Mouse (Mus musculus): ENCODE results near the gene Steap2.
A peak's percentile ranks its signal among the peaks of the same experiment; 100 is the strongest.

The Steap2 gene

GRCm38 (mm10) chr5:5664371-5664926, 29.9 kb downstream of the Steap2 start:
- no peak for DNase-seq (ENCODE audit: low read depth)

DNA sequence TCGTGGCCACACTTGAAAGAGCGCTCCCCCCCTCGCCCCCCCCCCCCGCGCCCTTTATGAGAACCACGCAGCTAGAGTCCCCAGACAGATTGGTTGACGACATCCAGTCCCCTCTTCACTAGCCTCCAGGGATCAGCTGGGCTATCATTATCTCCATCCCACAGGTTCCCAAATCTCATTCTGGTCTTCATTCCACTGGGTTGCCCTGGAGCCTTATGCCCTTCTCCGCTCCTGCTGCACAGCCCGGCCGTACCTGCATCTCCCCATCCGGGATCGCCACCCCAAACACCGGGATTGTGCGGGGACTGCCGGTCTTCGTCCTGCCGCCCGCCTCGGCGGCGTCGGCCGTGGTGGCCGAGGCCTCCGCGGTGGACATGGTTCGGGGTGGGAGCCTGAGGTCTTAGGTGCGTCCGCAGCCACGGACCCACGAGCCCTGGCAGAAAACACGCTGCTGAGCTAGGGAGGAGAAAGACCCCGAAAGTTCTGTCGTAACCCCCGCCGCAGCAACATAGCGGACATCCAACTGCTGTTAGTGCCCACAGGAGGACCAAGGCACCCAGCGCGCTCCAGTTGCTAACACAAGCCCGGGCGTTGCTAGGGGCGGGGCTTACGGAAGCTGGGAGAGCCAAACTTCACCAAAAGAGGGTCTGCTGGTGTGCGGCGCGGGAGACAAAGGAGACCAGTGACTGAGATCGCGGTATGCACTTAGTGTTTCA, 30.6 kb downstream of the Steap2 start, which contains the start of gene Cfap69:
Gene Cfap69 (minus strand): TSS at position 585 of the 716 bp plus-strand sequence.
- DNase-seq (ENCODE audit: low read depth), result peak; percentile 1

DNA sequence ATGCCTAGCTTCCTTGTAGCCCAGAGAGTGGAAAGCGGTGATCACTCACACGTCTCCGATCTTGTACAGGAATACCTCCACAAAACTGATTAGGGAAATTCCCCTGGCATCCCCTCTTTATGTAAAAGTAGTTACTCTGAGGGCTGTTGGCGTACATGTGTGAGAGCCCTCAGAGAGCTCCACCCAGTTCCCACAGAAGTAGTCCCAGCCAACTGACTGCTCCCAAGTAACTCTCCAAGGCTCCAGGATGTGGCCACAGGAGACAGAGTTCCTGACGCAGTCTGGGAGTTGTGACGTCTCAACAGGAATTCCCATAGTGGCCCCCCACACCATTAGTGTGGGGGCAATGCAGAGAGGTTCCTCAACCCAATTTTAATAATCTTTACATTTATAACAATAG, 31.3 kb downstream of the Steap2 start:
- no peak for DNase-seq (ENCODE audit: low read depth)

- no peak for DNase-seq (ENCODE audit: low read depth)
Measured at GRCm38 (mm10) chr5:5658680-5659079, 35.7 kb downstream of the Steap2 start.

DNA sequence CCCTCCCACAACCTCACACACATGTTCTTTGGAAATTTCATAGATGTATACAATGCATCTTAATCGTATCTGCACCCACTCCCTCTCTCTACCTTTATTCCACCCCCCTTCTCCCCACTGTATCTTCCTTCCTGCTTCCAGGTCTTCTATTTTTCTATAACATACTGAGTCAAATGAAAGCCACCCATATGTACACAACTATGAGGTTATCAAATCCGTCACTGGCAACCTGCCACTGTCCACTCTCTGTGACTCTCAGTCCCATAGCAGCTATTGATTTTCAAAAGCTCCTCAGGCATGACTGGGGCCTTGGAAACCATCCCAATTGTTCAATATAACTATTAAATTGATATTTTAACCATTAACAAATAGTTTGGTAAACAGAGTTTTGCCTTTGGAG, 36.4 kb downstream of the Steap2 start:
- DNase-seq (ENCODE audit: low read depth), result no peak

GRCm38 (mm10) chr5:5648817-5649569, 45.4 kb downstream of the Steap2 start:
- no peak for DNase-seq (ENCODE audit: low read depth)

DNA sequence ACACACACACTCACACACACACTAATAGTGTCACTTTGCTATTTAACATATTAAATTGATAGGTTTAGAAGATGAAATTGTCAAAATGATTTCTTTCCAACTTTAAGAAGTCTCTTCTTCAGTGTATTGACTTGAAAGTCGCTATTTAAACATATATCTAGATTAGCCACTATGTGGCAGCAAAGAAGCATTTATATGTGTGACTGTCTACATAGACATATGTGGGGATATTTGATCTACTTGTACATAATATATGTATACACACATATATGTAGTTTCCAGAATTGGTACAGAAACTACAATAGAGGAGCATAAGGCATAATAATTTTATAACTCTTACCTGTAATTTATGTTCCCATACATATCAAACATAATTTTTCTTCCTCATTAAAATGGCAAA, 48.2 kb downstream of the Steap2 start:
- no peak for DNase-seq (ENCODE audit: low read depth)

DNA sequence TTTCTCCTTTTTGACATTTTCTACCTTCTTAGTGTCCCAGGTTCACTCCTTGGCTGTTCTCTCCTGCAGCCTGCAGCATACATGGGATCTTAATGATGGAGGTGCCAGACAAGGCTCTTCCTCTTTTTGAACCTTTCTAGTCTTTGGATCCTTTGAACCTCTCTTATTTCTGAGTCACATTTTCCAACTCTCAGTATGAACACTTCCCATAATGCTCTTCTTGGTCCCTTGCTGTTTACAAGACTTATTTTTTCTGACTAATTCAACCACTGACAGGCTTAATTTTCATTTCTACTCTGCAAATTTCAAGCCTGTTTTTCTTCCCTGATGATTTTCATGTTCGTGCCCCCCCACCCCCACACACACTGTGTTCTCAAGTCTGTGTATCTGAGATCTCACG, 55.9 kb downstream of the Steap2 start:
- DNase-seq (ENCODE audit: low read depth), result no peak

GRCm38 (mm10) chr5:5625491-5625890, 68.9 kb downstream of the Steap2 start:
- no peak for DNase-seq (ENCODE audit: low read depth)

DNA sequence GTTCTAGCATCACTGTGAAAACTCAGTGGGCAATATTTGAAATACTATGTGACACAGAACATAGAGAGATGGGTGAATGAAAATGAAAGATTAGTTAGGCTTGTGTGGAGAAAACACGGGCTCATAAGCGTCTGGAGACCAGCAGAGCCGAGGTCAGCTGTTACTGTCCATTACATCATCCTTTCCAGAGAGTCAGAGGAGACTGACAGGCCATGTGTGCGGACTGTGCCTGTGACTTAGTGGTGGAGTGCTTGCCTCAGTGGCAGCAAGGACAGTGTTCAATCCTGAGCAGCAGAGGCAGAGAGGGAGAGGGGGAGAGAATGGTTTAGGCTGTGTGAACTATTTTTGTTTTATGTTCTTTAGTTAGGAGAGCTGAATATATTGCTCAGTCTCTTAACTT, 76.0 kb downstream of the Steap2 start:
- DNase-seq (ENCODE audit: low read depth), result no peak

Measured in induced T-regulatory cell, adult 2 months (primary cell).